Mouse (Mus musculus) adipocyte (in vitro differentiated cells): Measurements from ENCODE around the gene Uba52.
A peak's percentile ranks its signal among the peaks of the same experiment; 100 is the strongest.
"Not testable (repeated sequence)": the region's sequence is repeated elsewhere in the genome, so short reads cannot be mapped to it uniquely, and the experiment has no call there.

Experiments
- DNase-seq: peaks from one replicate; pipeline ENCODE4 v3.0.0-alpha.2; 2016; ENCODE audit warnings: low spot score

Gene Uba52

DNA sequence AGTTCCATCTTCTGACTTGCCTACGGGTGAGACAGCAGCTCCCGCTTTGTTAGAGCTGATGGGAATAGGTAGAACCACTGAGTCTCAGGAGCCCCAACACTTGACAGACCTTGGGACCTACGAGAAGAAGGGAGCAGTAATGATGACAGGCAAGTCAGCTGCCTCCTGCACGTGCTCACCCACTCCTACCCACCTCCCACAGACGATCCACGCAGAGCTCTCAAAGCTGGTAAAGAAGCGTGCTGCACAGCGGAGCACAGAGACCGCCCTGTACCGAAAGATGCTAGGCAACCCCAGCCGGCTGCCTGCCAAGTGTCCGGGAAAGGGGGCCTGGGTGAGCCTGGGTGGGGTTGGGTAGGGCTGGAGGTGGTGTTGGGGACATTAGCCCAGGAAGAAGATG lies 23.7 kb upstream of the Uba52 start:
- DNase-seq: no peak

DNA sequence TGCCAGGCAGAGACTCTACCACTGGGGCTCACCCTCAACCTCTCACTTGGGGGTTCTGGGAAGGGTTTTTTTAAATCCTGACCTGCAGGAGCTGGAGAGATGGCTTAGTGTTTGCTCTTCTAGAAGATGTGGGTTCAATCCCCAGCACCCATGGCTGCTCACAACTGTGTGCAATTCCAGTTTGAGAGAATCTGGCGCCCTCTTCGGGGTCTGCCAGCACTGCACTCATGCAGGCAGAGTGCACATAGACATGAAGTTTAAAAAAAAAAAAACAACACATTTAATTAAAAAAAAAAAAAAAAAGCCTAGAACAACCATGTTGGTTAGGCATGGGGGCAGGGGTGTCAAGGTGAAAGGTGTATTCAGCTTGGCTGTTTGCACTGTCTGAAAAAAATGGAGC lies 19.7 kb upstream of the Uba52 start:
- peak; percentile 57 for DNase-seq

DNA sequence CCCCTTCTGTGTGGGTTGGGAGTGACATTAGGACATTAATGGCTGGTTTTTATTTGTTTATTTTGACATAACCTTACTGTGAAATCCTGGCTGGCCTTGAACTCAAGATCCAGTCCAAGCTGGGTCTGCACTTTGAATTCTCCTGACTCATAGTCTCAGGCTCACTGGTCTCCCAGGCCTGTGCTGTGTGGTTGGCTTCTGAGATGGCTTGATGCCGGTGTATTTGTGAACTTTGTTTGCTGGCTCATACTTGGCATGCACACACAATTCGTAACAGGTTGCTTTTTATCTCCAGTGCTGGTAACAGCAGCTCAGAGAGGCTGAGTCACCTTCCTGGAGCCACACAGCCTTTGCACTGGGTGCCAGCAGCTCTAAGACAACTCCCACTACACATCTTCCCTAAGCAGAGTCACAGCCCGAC lies 19.1 kb upstream of the Uba52 start:
- DNase-seq: peak; percentile 89

DNA sequence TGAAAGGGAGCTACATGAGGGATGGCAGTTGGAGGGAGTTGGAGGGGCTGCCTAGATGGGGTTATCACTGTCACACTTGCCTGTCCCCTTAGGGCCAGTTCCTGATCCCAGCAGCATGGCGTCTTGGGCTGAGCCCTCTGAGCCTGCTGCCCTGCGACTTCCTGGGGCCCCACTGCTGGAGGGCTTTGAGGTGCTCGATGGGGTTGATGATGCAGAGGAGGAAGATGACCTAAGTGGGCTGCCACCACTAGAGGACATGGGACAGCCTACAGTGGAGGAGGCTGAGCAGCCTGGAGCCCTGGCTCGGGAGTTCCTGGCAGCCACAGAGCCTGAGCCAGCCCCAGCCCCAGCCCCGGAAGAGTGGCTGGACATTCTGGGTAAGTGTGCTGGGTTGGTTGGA lies 18.7 kb upstream of the Uba52 start:
- DNase-seq: no peak

- DNase-seq: no peak
These were observed 17.7 kb upstream of the Uba52 start for GRCm38 (mm10) chr8:70528182-70528797.

GRCm38 (mm10) chr8:70527512-70528181 lies 17.0 kb upstream of the Uba52 start, which contains the start of the genes Fkbp8 and Kxd1:
Gene Fkbp8, plus strand, starts transcription at chr8:70527724.
Gene Kxd1, minus strand, starts transcription at chr8:70527956.
- peak; percentile 95 for DNase-seq

- DNase-seq: no peak
These were observed 16.5 kb upstream of the Uba52 start for GRCm38 (mm10) chr8:70527111-70527511.

- peak; percentile 99 for DNase-seq
These were observed 12.2 kb upstream of the Uba52 start for GRCm38 (mm10) chr8:70522592-70523403.

GRCm38 (mm10) chr8:70519606-70520005 lies 9.0 kb upstream of the Uba52 start:
- peak; percentile 66 for DNase-seq

DNA sequence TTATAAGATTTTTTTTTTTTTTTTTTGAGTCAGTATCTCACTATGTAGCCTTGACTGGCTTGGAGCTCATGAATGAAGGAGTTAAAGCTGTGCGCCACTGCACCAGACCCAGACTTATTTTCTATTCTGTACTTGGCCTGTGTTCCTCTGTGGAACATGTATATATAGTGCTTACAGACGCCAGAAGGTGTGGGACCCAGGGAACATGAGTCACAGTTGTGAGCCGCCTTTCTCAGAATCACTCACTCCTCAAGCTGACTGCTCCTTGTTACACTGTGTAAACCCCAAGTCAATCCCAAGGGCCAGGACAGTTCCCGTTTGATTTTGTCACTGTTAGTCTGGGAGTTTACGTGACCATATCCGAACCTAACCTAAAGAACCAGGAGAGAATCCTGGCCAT lies 8.4 kb upstream of the Uba52 start:
- no peak for DNase-seq

DNA sequence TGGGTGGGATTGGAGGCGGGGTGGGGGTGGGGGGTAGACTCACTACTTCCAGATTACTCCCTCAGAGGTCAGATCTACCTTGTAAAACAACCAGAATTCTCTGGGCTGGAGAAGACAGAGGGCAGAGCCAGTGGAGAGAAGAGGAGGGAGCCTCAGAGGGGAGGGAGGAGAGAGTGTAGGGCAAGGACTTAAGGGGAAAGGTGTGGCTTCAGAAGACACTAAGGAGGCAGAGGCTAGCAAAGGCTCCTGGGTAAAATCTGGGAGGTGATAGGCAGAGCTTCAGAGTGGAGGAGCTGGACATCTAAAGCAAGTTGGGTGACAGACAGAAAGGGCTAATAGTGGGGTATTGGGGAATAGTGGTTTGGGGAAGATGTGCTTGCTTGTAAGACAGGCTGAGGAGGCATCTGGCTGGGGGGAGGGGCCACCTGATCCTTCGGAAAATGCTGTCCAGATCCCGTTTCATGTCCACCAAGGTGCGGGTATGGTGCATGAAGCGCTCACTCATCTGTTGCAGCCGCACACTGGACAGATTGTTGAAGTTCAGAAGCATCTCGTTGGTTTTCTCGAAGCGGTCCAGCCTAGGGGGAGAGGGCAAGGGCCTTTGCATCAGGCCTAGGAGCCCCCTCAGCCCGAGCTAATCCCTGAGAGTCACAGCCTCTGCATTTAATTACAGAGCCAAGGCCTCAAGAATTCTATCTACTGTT lies 7.5 kb upstream of the Uba52 start:
- no peak for DNase-seq

- DNase-seq: peak; percentile 74
These were observed 2.8 kb upstream of the Uba52 start for GRCm38 (mm10) chr8:70513441-70513840.

- no peak for DNase-seq
These were observed 1.8 kb upstream of the Uba52 start for GRCm38 (mm10) chr8:70512253-70512903.

GRCm38 (mm10) chr8:70511770-70512169 lies 1.2 kb upstream of the Uba52 start:
- no peak for DNase-seq

- not testable (repeated sequence) for DNase-seq
These were observed 573 bp upstream of the Uba52 start for GRCm38 (mm10) chr8:70511174-70511573.

- DNase-seq: no peak
These were observed 1.2 kb downstream of the Uba52 start for GRCm38 (mm10) chr8:70509281-70509952.

- DNase-seq: no peak
These were observed 3.6 kb downstream of the Uba52 start for GRCm38 (mm10) chr8:70507027-70507393.

DNA sequence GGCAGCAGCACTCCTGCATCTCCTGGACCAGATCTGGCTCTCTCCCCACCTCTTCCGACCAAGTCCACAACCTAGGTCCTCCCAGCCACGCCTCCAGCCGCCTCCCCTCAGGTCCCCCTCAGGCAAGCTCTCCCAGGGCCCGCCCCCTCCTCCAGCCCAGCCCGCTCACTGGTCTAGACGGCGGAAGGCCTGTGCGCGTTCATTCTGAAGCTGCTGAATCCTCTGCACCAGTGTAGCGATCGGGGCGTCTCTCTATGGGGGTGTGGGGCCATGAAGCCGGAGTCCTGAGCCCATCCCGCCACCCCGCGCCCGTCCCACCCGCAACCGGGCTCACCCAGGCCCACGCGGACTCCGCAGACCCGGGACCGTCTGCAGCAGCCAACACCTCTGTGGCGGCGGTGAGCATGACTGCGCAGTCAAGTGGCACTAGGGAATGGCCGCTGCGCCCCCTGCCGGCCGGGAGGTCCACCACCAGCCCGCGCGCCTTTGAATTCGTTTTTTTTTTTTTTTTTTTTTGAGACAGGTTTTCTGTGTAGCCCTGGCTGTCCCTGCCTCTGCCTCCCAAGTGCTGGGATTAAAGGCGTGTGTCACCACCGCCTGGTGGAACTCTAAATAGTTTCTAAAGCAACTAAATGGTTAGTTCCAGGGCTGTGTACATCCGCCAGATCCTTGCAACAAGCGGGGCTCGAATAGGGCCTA lies 4.1 kb downstream of the Uba52 start, which contains the start of gene Rex1bd:
Gene Rex1bd (minus strand): TSS at position 425 of the 699 bp plus-strand sequence.
- peak; percentile 96 for DNase-seq

DNA sequence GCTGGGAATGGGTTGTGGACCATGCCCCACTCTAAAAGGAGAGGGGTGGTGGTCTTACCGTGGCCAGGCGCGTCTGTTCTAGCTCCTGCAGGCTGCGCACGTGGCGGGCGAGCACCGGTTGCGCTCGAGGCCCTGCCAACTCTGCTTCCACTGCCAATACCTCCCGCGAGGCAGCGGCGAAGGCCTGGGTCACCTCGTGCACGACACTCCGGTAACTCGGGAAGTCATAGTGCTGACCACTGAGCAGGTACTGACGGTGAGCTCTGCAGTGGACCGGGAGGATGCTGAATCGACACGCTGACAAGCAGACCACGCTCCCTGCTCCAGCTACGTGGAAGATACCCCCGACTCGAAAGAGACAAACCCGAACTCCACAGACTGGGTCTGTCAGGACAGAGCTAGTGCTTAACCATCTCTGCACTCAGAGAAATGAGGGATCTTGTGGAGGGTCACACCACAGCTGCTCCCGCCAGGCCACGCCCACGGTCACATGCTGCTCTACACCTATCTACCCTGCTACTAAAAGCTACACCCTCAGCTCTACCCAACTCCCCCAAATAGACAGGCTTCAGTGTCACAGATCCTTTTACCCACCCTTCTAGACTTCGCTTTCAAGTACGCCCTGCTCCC lies 4.8 kb downstream of the Uba52 start:
- no peak for DNase-seq

DNA sequence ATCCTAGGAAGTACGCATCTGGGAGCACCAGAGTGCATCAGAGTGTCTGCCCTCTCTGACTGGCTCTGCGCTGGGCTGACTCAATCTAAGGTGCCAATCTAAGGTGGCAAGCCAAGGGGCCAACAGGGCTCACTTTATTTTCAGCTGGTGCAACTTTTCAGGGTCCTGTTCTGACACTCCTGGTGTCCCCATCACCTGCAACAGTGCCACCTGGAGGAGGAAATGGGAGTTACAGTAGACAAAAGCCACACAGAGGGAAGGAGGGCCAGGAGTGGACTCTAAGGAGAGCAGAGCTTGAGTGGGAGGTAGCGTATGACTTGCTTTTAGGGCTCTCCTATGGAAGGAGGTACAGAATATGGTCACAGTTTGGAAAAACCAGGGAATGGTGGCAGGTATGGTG lies 5.8 kb downstream of the Uba52 start:
- peak; percentile 95 for DNase-seq
